Mouse (Mus musculus): ENCODE data around the gene Areg.

- TF ChIP-seq POLR2A (IDR thresholded peaks at IDR 0.05; ENCODE audit: extremely low read depth, insufficient read depth, low read length) (no peak), CTCF (IDR thresholded peaks at IDR 0.05; ENCODE audit: low read depth, low read length) (no peak)
Measured at GRCm38 (mm10) chr5:91176397-91176796, 37.0 kb downstream of the Areg start.
